Mouse (Mus musculus) erythroblast, embryonic 14.5 days (primary cell): ENCODE results near the gene Sfrp2. TPM values are rescaled to one million over a fixed set of nuclear protein-coding genes. Genes with fewer than 3 reads are reported as not detected.

Experiments used
- H3K27me3 ChIP-seq: 2 replicates; pipeline ENCODE4 v1.6.1; 2012; ENCODE audit warnings: inconsistent platforms; ENCODE audit not compliant: control insufficient read depth
- H3K36me3 ChIP-seq: 2 replicates; pipeline ENCODE4 v1.6.1; 2012; ENCODE audit warnings: mild to moderate bottlenecking, inconsistent platforms; ENCODE audit not compliant: control insufficient read depth
- H3K4me1 ChIP-seq: 2 replicates; pipeline ENCODE4 v1.6.1; 2012; ENCODE audit warnings: inconsistent platforms; ENCODE audit not compliant: control insufficient read depth
- H3K4me3 ChIP-seq: replicated peaks from 2 replicates; pipeline ENCODE3; 2012; ENCODE audit warnings: moderate library complexity, mild to moderate bottlenecking, inconsistent platforms
- H3K9me3 ChIP-seq: 2 replicates; pipeline ENCODE4 v1.6.1; 2012; ENCODE audit warnings: low read length, inconsistent platforms, mixed read lengths; ENCODE audit not compliant: control insufficient read depth
- GATA1 ChIP-seq: IDR thresholded peaks from 2 replicates; pipeline ENCODE4 v1.6.1; 2012; ENCODE audit warnings: low read length, inconsistent platforms, mixed read lengths
- TAL1 ChIP-seq: IDR thresholded peaks from 3 replicates; pipeline ENCODE4 v1.6.1; 2012; ENCODE audit warnings: low read length, inconsistent platforms, mixed read lengths
- polyA plus RNA-seq: library from polyadenylated mRNA; stranded (reverse); fragments of >175 nt; gene quantifications from 2 replicates; pipeline ENCODE4 v1.2.3, GENCODE M21; 2012

The Sfrp2 gene
- polyA plus RNA-seq, 1 experiment: not detected

GRCm38 (mm10) chr3:83747895-83748294, 18.2 kb upstream of the Sfrp2 start:
- no peaks in the 10 kb centered on the region for H3K9me3 ChIP-seq
- no peaks in the 10 kb centered on the region for H3K36me3 ChIP-seq
- TF ChIP-seq TAL1: no peak
- TF ChIP-seq GATA1: no peak
- no peak overlapping the region for H3K4me3 ChIP-seq
- H3K27me3 ChIP-seq: no peaks in the 10 kb centered on the region
- H3K4me1 ChIP-seq: no peaks in the 10 kb centered on the region

- no peaks in the 10 kb centered on the region for H3K27me3 ChIP-seq
- no peak for TF ChIP-seq GATA1
- no peak for TF ChIP-seq TAL1
- no peak overlapping the region for H3K4me3 ChIP-seq
- no peaks in the 10 kb centered on the region for H3K36me3 ChIP-seq
- no peaks in the 10 kb centered on the region for H3K4me1 ChIP-seq
- peaks cover 3% of the 10 kb centered on the region; the same call in 1 of the 2 replicates for H3K9me3 ChIP-seq
Observed at GRCm38 (mm10) chr3:83751625-83752024, 14.5 kb upstream of the Sfrp2 start.

- no peaks in the 10 kb centered on the region for H3K27me3 ChIP-seq
- peaks cover 3% of the 10 kb centered on the region; the same call in 1 of the 2 replicates for H3K9me3 ChIP-seq
- TF ChIP-seq TAL1: no peak
- no peak for TF ChIP-seq GATA1
- no peak overlapping the region for H3K4me3 ChIP-seq
- H3K36me3 ChIP-seq: no peaks in the 10 kb centered on the region
- H3K4me1 ChIP-seq: no peaks in the 10 kb centered on the region
Observed at GRCm38 (mm10) chr3:83752196-83752595, 13.9 kb upstream of the Sfrp2 start.

- no peaks in the 10 kb centered on the region for H3K27me3 ChIP-seq
- no peak overlapping the region for H3K4me3 ChIP-seq
- H3K4me1 ChIP-seq: no peaks in the 10 kb centered on the region
- no peaks in the 10 kb centered on the region for H3K36me3 ChIP-seq
- peaks cover 3% of the 10 kb centered on the region; the same call in 1 of the 2 replicates for H3K9me3 ChIP-seq
- TF ChIP-seq TAL1 (no peak), GATA1 (no peak)
Observed at GRCm38 (mm10) chr3:83755043-83755635, 11.0 kb upstream of the Sfrp2 start.

DNA sequence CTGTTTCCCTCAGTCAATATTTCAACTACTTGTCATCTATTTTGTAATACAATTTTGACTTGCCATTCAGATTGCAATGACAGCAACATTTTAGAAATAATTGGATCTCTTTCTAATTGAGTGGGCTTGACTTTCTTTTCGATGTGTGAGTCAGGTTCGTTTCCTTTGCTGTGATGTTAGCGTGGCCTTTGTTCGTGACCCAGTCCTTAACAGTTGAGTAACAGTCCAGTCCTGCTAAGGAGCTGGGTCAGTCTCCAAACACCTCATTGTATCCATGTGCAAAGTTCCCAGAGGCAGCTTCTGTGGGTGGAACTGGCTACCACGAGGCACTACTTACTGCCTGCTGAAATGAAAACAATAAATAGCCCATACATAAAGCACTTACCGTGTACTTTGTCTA, 10.5 kb upstream of the Sfrp2 start:
- Histone ChIP-seq H3K9me3 (peaks cover 3% of the 10 kb centered on the region; the same call in 1 of the 2 replicates), H3K4me1 (no peaks in the 10 kb centered on the region), H3K27me3 (no peaks in the 10 kb centered on the region), H3K36me3 (no peaks in the 10 kb centered on the region), H3K4me3 (no peak overlapping the region)
- TF ChIP-seq GATA1: no peak
- TF ChIP-seq TAL1: no peak

DNA sequence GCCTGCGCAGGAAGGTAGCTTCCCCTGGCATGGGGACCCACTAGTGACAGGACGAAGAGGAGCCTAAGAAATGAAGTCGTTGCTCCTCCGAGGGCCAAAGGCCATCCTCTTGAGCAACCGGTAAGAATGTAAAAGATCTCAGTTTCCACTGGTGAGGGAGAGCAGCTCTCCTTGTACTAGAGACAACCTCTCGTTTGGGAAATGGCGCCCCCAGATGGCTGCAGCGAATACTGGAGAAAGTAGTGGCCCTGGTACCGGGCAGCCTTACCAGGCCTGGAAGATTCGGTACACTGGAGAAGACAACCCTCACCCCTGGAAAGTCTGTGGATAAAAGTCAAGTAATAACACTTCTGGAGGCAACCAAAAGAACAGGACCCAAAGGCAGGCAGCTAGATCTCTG, 3.8 kb upstream of the Sfrp2 start:
- Histone ChIP-seq H3K9me3 (no peaks in the 10 kb centered on the region), H3K27me3 (peaks cover 40% of the 10 kb centered on the region), H3K4me1 (no peaks in the 10 kb centered on the region), H3K36me3 (no peaks in the 10 kb centered on the region), H3K4me3 (no peak overlapping the region)
- TF ChIP-seq GATA1 (no peak), TAL1 (no peak)

- Histone ChIP-seq H3K27me3 (peaks cover 53% of the 10 kb centered on the region), H3K4me3 (no peak overlapping the region)
Observed at GRCm38 (mm10) chr3:83763551-83764548, 2.3 kb upstream of the Sfrp2 start.

DNA sequence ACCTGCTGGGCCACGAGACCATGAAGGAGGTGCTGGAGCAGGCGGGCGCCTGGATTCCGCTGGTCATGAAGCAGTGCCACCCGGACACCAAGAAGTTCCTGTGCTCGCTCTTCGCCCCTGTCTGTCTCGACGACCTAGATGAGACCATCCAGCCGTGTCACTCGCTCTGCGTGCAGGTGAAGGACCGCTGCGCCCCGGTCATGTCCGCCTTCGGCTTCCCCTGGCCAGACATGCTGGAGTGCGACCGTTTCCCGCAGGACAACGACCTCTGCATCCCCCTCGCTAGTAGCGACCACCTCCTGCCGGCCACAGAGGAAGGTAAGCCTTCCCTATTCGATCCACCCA, 577 bp downstream of the Sfrp2 start:
- Histone ChIP-seq H3K4me1 (no peaks in the 10 kb centered on the region), H3K9me3 (no peaks in the 10 kb centered on the region), H3K4me3 (no peak overlapping the region), H3K36me3 (no peaks in the 10 kb centered on the region), H3K27me3 (peaks cover 56% of the 10 kb centered on the region)
- TF ChIP-seq TAL1: no peak
- no peak for TF ChIP-seq GATA1

More at GRCm38 (mm10) chr3:83763551-83764548, 2.3 kb upstream of the Sfrp2 start:
- TF ChIP-seq TAL1 (no peak), GATA1 (no peak)
- no peaks in the 10 kb centered on the region for H3K4me1 ChIP-seq
- no peaks in the 10 kb centered on the region for H3K36me3 ChIP-seq
- no peaks in the 10 kb centered on the region for H3K9me3 ChIP-seq

- no peak for TF ChIP-seq GATA1
- TF ChIP-seq TAL1: no peak
- Histone ChIP-seq H3K27me3 (peaks cover 56% of the 10 kb centered on the region), H3K4me3 (no peak overlapping the region), H3K9me3 (no peaks in the 10 kb centered on the region), H3K4me1 (no peaks in the 10 kb centered on the region), H3K36me3 (no peaks in the 10 kb centered on the region)
Observed at GRCm38 (mm10) chr3:83767121-83767520, 1.0 kb downstream of the Sfrp2 start.
